Mouse (Mus musculus) CH12.LX (cell line): ENCODE data around the gene Kif19a.

Experiments used
- CHD1 ChIP-seq: IDR thresholded peaks from 2 replicates; pipeline ENCODE4 v1.6.1; 2012; ENCODE audit warnings: low read depth, low read length, improper control_type of control experiment, inconsistent platforms
- E2F4 ChIP-seq: IDR thresholded peaks from 2 replicates; pipeline ENCODE4 v1.6.1; 2011; ENCODE audit warnings: low read depth, low read length, improper control_type of control experiment; ENCODE audit not compliant: insufficient replicate concordance
- HCFC1 ChIP-seq: IDR thresholded peaks from 2 replicates; pipeline ENCODE4 v1.6.1; 2012; ENCODE audit warnings: low read depth, mild to moderate bottlenecking, inconsistent platforms, low read length, improper control_type of control experiment
- MAZ ChIP-seq: IDR thresholded peaks from 2 replicates; pipeline ENCODE4 v1.6.1; 2012; ENCODE audit warnings: low read depth, mild to moderate bottlenecking, inconsistent platforms, low read length, improper control_type of control experiment, moderate library complexity
- MXI1 ChIP-seq: IDR thresholded peaks from 2 replicates; pipeline ENCODE4 v1.6.1; 2011; ENCODE audit warnings: mild to moderate bottlenecking, low read depth, low read length, improper control_type of control experiment
- POLR2A ChIP-seq: IDR thresholded peaks from 2 replicates; pipeline ENCODE4 v1.6.1; 2011; ENCODE audit warnings: low read depth, mild to moderate bottlenecking, improper control_type of control experiment, low read length
- SMC3 ChIP-seq: IDR thresholded peaks from 2 replicates; pipeline ENCODE4 v1.6.1; 2011; ENCODE audit warnings: low read depth, low read length, improper control_type of control experiment
- ZKSCAN1 ChIP-seq: IDR thresholded peaks from 2 replicates; pipeline ENCODE4 v1.6.1; 2012; ENCODE audit warnings: low read depth, inconsistent platforms, low read length, improper control_type of control experiment, borderline replicate concordance

GRCm38 (mm10) chr11:114797981-114798380 is 32.8 kb downstream of the Kif19a start:
- TF ChIP-seq E2F4 = no peak
- TF ChIP-seq POLR2A = no peak
- no peak for TF ChIP-seq HCFC1
- TF ChIP-seq ZKSCAN1 = no peak
- no peak for TF ChIP-seq MXI1
- TF ChIP-seq SMC3 = no peak
- no peak for TF ChIP-seq CHD1
- TF ChIP-seq MAZ = no peak
